ENCODE assay signal across 14 mouse cellular contexts in the genomic region with DNA sequence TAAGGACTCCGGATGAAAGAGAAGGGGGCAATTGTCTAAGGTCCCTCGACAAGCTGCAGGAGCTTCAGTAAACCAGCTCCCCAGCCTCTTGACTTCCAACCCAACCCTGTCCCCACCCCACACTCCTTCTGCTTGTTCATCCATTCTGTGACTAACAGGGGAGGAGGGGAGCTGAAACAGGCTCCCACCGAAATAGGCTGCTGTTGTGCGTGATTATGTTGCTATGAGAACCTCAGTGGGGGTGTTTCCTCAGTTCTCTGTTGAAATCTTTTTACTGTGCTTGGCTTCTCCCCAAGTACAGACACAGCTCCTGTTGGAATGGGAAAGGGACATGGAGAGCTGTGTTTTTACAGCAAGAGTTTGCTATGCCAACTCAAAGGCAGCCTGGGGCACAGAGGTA. TPM values are rescaled to one million over a fixed set of nuclear protein-coding genes. Genes with fewer than 3 reads are reported as not detected.
DNase-seq lines count a peak whose midpoint lies in the region; ATAC-seq and TF ChIP-seq lines count a peak whose summit lies in the region.
"Had no signal": no experiment of that assay in that cellular context is flagged by ENCODE, and none has a peak within 500 bp of the region (broad histone marks: within the 10 kb centered on the region; RNA-seq: fewer than 3 reads in every experiment).

No protein-coding gene starts in this region.

- no peak for TF ChIP-seq POLR2A in brain, embryonic 14.5 days (IDR thresholded peaks at IDR 0.05; ENCODE audit: borderline replicate concordance, extremely low read depth, insufficient read depth, insufficient read length, poor library complexity, severe bottlenecking)

- intact Hi-C loops in left cerebral cortex, postnatal 14 days (cut with DNase I): no loop called here

- WGBS in hindbrain, embryonic 13.5 days: 29% methylated on average over 4 of the region's 4 CpGs

- H3K36me3 ChIP-seq in hindbrain, embryonic 13.5 days: no peaks in the 10 kb centered on the region
- H3K36me3 ChIP-seq: liver, embryonic 15.5 days had no signal

- no peak for TF ChIP-seq CTCF in brain, embryonic 14.5 days (IDR thresholded peaks at IDR 0.05; ENCODE audit: borderline replicate concordance, extremely low read depth, insufficient read depth, insufficient read length)

- peaks cover 46% of the 10 kb centered on the region for H3K4me1 ChIP-seq in hindbrain, embryonic 13.5 days (replicated peaks)
- H3K4me1 ChIP-seq: liver, embryonic 15.5 days had no signal

- H3K9me3 ChIP-seq in hindbrain, embryonic 13.5 days: no peaks in the 10 kb centered on the region
- H3K9me3 ChIP-seq: liver, embryonic 15.5 days had no signal

- 0 out of 2 replicates have a peak overlapping the region, but pooled peaks have one; percentile 89 for H3K27ac ChIP-seq in hindbrain, embryonic 13.5 days
- H3K27ac ChIP-seq: liver, embryonic 15.5 days had no signal

- DNase-seq in brain, embryonic 14.5 days (ENCODE audit: low read depth): peak; percentile 58
- peak; percentile 76 to 94 for DNase-seq in left cerebral cortex, postnatal 14 days (ENCODE audit: low spot score in 2 of 2)
- DNase-seq in right cerebral cortex, adult 18-20 months: peak; percentile 87
- DNase-seq in spleen, postnatal 10 days (ENCODE audit: low spot score in 2 of 2): no peak
- DNase-seq: kidney, adult 9 months had no signal

- no peak overlapping the region for H3K4me3 ChIP-seq in hindbrain, embryonic 13.5 days
- H3K4me3 ChIP-seq: liver, embryonic 15.5 days had no signal

- no peak for ATAC-seq in hindbrain, embryonic 13.5 days (ENCODE audit: low FRiP score)
- no peak for ATAC-seq in inflammation-experienced regulatory T-cells, adult 6 months
- no peak for ATAC-seq in megakaryocyte progenitor cell, adult 5-6 weeks (replicated peaks; ENCODE audit: poor library complexity)

- H3K9ac ChIP-seq in hindbrain, embryonic 13.5 days: no peak overlapping the region; the same call in 1 of the 2 replicates
- H3K9ac ChIP-seq: liver, embryonic 15.5 days had no signal

- peak overlapping the region; percentile 81 for H3K4me2 ChIP-seq in hindbrain, embryonic 13.5 days
- H3K4me2 ChIP-seq: liver, embryonic 15.5 days had no signal

- H3K27me3 ChIP-seq in hindbrain, embryonic 13.5 days: peaks cover 11% of the 10 kb centered on the region; the same call in 1 of the 2 replicates

RNA-seq across cellular contexts. Expression of a gene that starts 1.5 kb away (rescaled TPM):
- polyA plus RNA-seq in brain, embryonic 14.5 days (2012; rRNA removed): 15.0 and 24.9 TPM in 2 replicates
- polyA plus RNA-seq in hindbrain, embryonic 13.5 days (2015; fragmentation: Nextera tagmentation; extraction: Ambion mirVana): 39.7 and 41.2 TPM in 2 replicates
- total RNA-seq in left cerebral cortex, postnatal 14 days (2021): 100 to 1,000 TPM; 115 to 139 TPM
- not detected for polyA plus RNA-seq in inflammation-experienced regulatory T-cells, adult 6 months (2017; shearing (Covaris generic))
- total RNA-seq in megakaryocyte progenitor cell, adult 5-6 weeks (2015): not detected in 2 replicates
- not detected in 2 replicates for total RNA-seq in megakaryocyte progenitor cell, adult 5-6 weeks (2017)
- total RNA-seq: common myeloid progenitor, adult 5-6 weeks; gastrocnemius, adult 18-20 months; MEL; monocyte, adult 5-6 weeks had no signal
- polyA plus RNA-seq: heart, embryonic 16.5 days; liver, embryonic 15.5 days had no signal

Comparison
In these comparisons a context has a peak if more than half of its experiments do, and no peak if none do; other contexts are left out.
1. DNase-seq: peak in brain, embryonic 14.5 days (single experiment), left cerebral cortex, postnatal 14 days (2 of 2) and right cerebral cortex, adult 18-20 months (single experiment); none in spleen, postnatal 10 days (0 of 2).
2. RNA of a gene that starts 1.5 kb away (polyA plus RNA-seq): 39.7 to 41.2 TPM in hindbrain, embryonic 13.5 days and 15.0 to 24.9 TPM in brain, embryonic 14.5 days; not detected in inflammation-experienced regulatory T-cells, adult 6 months; every median in the first group is over 10 times any median in the second.